Mouse (Mus musculus) liver, embryonic 11.5 days (tissue): ENCODE measurements around the gene Dhfr. TPM values are rescaled to one million over a fixed set of nuclear protein-coding genes. Genes with fewer than 3 reads are reported as not detected.

Experiments
- polyA plus RNA-seq: library from polyadenylated mRNA; unstranded; fragments of >200 nt; fragmentation: Nextera tagmentation; extraction: Ambion mirVana; gene quantifications from 2 replicates; pipeline ENCODE4 v1.2.1, GENCODE M21; 2014

Dhfr gene
- polyA plus RNA-seq, 1 experiment from 2014 or later, result 30.1 TPM

Other genes with a start within 250 kb of the Dhfr start
- gene Rasgrf2, start 223.1 kb upstream of the Dhfr start, polyA plus RNA-seq, result 0.23 and 0.48 TPM in 2 replicates
- gene Gm20379, start 48.7 kb upstream of the Dhfr start, polyA plus RNA-seq, result 0.90 and 1.1 TPM in 2 replicates
- gene Msh3, start 277 bp downstream of the Dhfr start, polyA plus RNA-seq, result 31.7 and 32.8 TPM in 2 replicates
- gene Ankrd34b, start 71.2 kb downstream of the Dhfr start, polyA plus RNA-seq, result 0.04 TPM in 1 of 2 replicates, not detected in the other
- 0.19 TPM in 1 of 2 replicates, not detected in the other for gene Fam151b, start 129.3 kb downstream of the Dhfr start, polyA plus RNA-seq
- 6.6 TPM in 2 replicates for gene Zfyve16, start 176.1 kb downstream of the Dhfr start, polyA plus RNA-seq
- gene Spz1, start 221.4 kb downstream of the Dhfr start, polyA plus RNA-seq, result not detected in 2 replicates